Mouse (Mus musculus): ENCODE measurements around the gene Cnfn. TPM values are rescaled to one million over a fixed set of nuclear protein-coding genes. Genes with fewer than 3 reads are reported as not detected.
A peak's percentile ranks its signal among the peaks of the same experiment; 100 is the strongest.

Gene Cnfn
- polyA plus RNA-seq, 1 experiment: not detected

- H3K27me3 ChIP-seq (ENCODE audit: control insufficient read depth, insufficient read depth, low read length): no peaks in the 10 kb centered on the region
- peak overlapping the region; percentile 32 for H3K27ac ChIP-seq (ENCODE audit: insufficient read depth, low read length)
- TF ChIP-seq POLR2A (IDR thresholded peaks at IDR 0.05; ENCODE audit: low read depth, low read length): peak; percentile 5; the same call in 1 of the 2 replicates
- TF ChIP-seq CTCF (IDR thresholded peaks at IDR 0.05; ENCODE audit: extremely low read depth, insufficient read depth, insufficient read length, insufficient replicate concordance): no peak
- H3K4me3 ChIP-seq (ENCODE audit: extremely low read depth, insufficient read depth, insufficient read length): peak overlapping the region; percentile 55
- peak; percentile 35 to 69 for DNase-seq (ENCODE audit: low read depth in 1 of 2, low spot score in 2 of 2)
- peaks cover 18% of the 10 kb centered on the region for H3K36me3 ChIP-seq (ENCODE audit: control insufficient read depth, insufficient read depth, low read length)
- peaks cover 7% of the 10 kb centered on the region for H3K4me1 ChIP-seq (ENCODE audit: control insufficient read depth, insufficient read depth, insufficient read length)
- 7% methylated on average over 41 of the region's 42 CpGs for WGBS
These were observed 10.2 kb upstream of the Cnfn start for GRCm38 (mm10) chr7:25379551-25380351.

GRCm38 (mm10) chr7:25378181-25379100 is 8.9 kb upstream of the Cnfn start:
- Histone ChIP-seq H3K36me3 (ENCODE audit: control insufficient read depth, insufficient read depth, low read length) (peaks cover 7% of the 10 kb centered on the region), H3K4me3 (ENCODE audit: extremely low read depth, insufficient read depth, insufficient read length) (no peak overlapping the region), H3K27me3 (ENCODE audit: control insufficient read depth, insufficient read depth, low read length) (no peaks in the 10 kb centered on the region), H3K27ac (ENCODE audit: insufficient read depth, low read length) (no peak overlapping the region), H3K4me1 (ENCODE audit: control insufficient read depth, insufficient read depth, insufficient read length) (peaks cover 4% of the 10 kb centered on the region)
- TF ChIP-seq CTCF (IDR thresholded peaks at IDR 0.05; ENCODE audit: extremely low read depth, insufficient read depth, insufficient read length, insufficient replicate concordance) (no peak), POLR2A (IDR thresholded peaks at IDR 0.05; ENCODE audit: low read depth, low read length) (no peak)
- 86% methylated on average over 13 of the region's 13 CpGs for WGBS
- DNase-seq (ENCODE audit: low read depth in 1 of 2, low spot score in 2 of 2): no peak

- H3K27me3 ChIP-seq (ENCODE audit: control insufficient read depth, insufficient read depth, low read length): no peaks in the 10 kb centered on the region
These were observed 7.7 kb upstream of the Cnfn start for GRCm38 (mm10) chr7:25377100-25377700.

GRCm38 (mm10) chr7:25376556-25376955 is 7.0 kb upstream of the Cnfn start:
- H3K36me3 ChIP-seq (ENCODE audit: control insufficient read depth, insufficient read depth, low read length): no peaks in the 10 kb centered on the region
- no peak overlapping the region for H3K27ac ChIP-seq (ENCODE audit: insufficient read depth, low read length)
- WGBS: 39% methylated on average over 17 of the region's 17 CpGs
- TF ChIP-seq POLR2A (IDR thresholded peaks at IDR 0.05; ENCODE audit: low read depth, low read length) (no peak), CTCF (IDR thresholded peaks at IDR 0.05; ENCODE audit: extremely low read depth, insufficient read depth, insufficient read length, insufficient replicate concordance) (no peak)
- H3K4me1 ChIP-seq (ENCODE audit: control insufficient read depth, insufficient read depth, insufficient read length): peaks cover 4% of the 10 kb centered on the region
- H3K4me3 ChIP-seq (ENCODE audit: extremely low read depth, insufficient read depth, insufficient read length): no peak overlapping the region
- DNase-seq (ENCODE audit: low read depth in 1 of 2, low spot score in 2 of 2): no peak
- H3K27me3 ChIP-seq (ENCODE audit: control insufficient read depth, insufficient read depth, low read length): no peaks in the 10 kb centered on the region

More at GRCm38 (mm10) chr7:25377100-25377700, 7.7 kb upstream of the Cnfn start:
- Histone ChIP-seq H3K4me3 (ENCODE audit: extremely low read depth, insufficient read depth, insufficient read length) (no peak overlapping the region), H3K36me3 (ENCODE audit: control insufficient read depth, insufficient read depth, low read length) (no peaks in the 10 kb centered on the region), H3K4me1 (ENCODE audit: control insufficient read depth, insufficient read depth, insufficient read length) (peaks cover 4% of the 10 kb centered on the region), H3K27ac (ENCODE audit: insufficient read depth, low read length) (no peak overlapping the region)
- 60% methylated on average over 8 of the region's 8 CpGs for WGBS
- DNase-seq (ENCODE audit: low read depth in 1 of 2, low spot score in 2 of 2): no peak
- TF ChIP-seq CTCF (IDR thresholded peaks at IDR 0.05; ENCODE audit: extremely low read depth, insufficient read depth, insufficient read length, insufficient replicate concordance) (no peak), POLR2A (IDR thresholded peaks at IDR 0.05; ENCODE audit: low read depth, low read length) (no peak)

- TF ChIP-seq POLR2A (IDR thresholded peaks at IDR 0.05; ENCODE audit: low read depth, low read length) (no peak), CTCF (IDR thresholded peaks at IDR 0.05; ENCODE audit: extremely low read depth, insufficient read depth, insufficient read length, insufficient replicate concordance) (no peak)
- Histone ChIP-seq H3K27me3 (ENCODE audit: control insufficient read depth, insufficient read depth, low read length) (no peaks in the 10 kb centered on the region), H3K36me3 (ENCODE audit: control insufficient read depth, insufficient read depth, low read length) (no peaks in the 10 kb centered on the region), H3K4me3 (ENCODE audit: extremely low read depth, insufficient read depth, insufficient read length) (no peak overlapping the region), H3K27ac (ENCODE audit: insufficient read depth, low read length) (no peak overlapping the region), H3K4me1 (ENCODE audit: control insufficient read depth, insufficient read depth, insufficient read length) (no peaks in the 10 kb centered on the region)
- WGBS: 80% methylated on average over 5 of the region's 5 CpGs
- no peak for DNase-seq (ENCODE audit: low read depth in 1 of 2, low spot score in 2 of 2)
These were observed 2.9 kb upstream of the Cnfn start for GRCm38 (mm10) chr7:25372441-25372840.

- DNase-seq (ENCODE audit: low read depth in 1 of 2, low spot score in 2 of 2): no peak
- H3K4me1 ChIP-seq (ENCODE audit: control insufficient read depth, insufficient read depth, insufficient read length): no peaks in the 10 kb centered on the region
- WGBS: 33% methylated on average over 12 of the region's 12 CpGs
- H3K27ac ChIP-seq (ENCODE audit: insufficient read depth, low read length): no peak overlapping the region
- H3K4me3 ChIP-seq (ENCODE audit: extremely low read depth, insufficient read depth, insufficient read length): no peak overlapping the region
- no peaks in the 10 kb centered on the region for H3K36me3 ChIP-seq (ENCODE audit: control insufficient read depth, insufficient read depth, low read length)
- no peak for TF ChIP-seq POLR2A (IDR thresholded peaks at IDR 0.05; ENCODE audit: low read depth, low read length)
- no peak for TF ChIP-seq CTCF (IDR thresholded peaks at IDR 0.05; ENCODE audit: extremely low read depth, insufficient read depth, insufficient read length, insufficient replicate concordance)
- no peaks in the 10 kb centered on the region for H3K27me3 ChIP-seq (ENCODE audit: control insufficient read depth, insufficient read depth, low read length)
These were observed 1.2 kb downstream of the Cnfn start for GRCm38 (mm10) chr7:25368333-25368732.
